Mouse (Mus musculus) neural tube, embryonic 13.5 days (tissue): ENCODE results near the gene Olfr957. TPM values are rescaled to one million over a fixed set of nuclear protein-coding genes. Genes with fewer than 3 reads are reported as not detected.

Experiments used
- polyA plus RNA-seq: library from polyadenylated mRNA; unstranded; fragments of >200 nt; fragmentation: Nextera tagmentation; extraction: Ambion mirVana; gene quantifications from 2 replicates; pipeline ENCODE4 v1.2.1, GENCODE M21; 2015

The Olfr957 gene
- polyA plus RNA-seq, 1 experiment from 2014 or later, result not detected

Other genes starting within 250 kb of the Olfr957 start
- not detected in 2 replicates for gene Olfr945, start 239.0 kb downstream of the Olfr957 start, polyA plus RNA-seq
- not detected in 2 replicates for gene Olfr948, start 189.8 kb downstream of the Olfr957 start, polyA plus RNA-seq
- not detected in 2 replicates for gene Olfr951, start 128.4 kb downstream of the Olfr957 start, polyA plus RNA-seq
- not detected in 2 replicates for gene Olfr952, start 88.7 kb downstream of the Olfr957 start, polyA plus RNA-seq
- not detected in 2 replicates for gene Olfr954, start 59.1 kb downstream of the Olfr957 start, polyA plus RNA-seq
- not detected in 2 replicates for gene Olfr955, start 43.9 kb downstream of the Olfr957 start, polyA plus RNA-seq
- not detected in 2 replicates for gene Olfr44, start 21.8 kb downstream of the Olfr957 start, polyA plus RNA-seq
- not detected in 2 replicates for gene Olfr958, start 38.2 kb upstream of the Olfr957 start, polyA plus RNA-seq
- gene Olfr959, start 59.8 kb upstream of the Olfr957 start, polyA plus RNA-seq, result not detected in 2 replicates
- 60.0 and 67.7 TPM in 2 replicates for gene AW551984, start 88.6 kb upstream of the Olfr957 start, polyA plus RNA-seq
- not detected in 2 replicates for gene Olfr148, start 94.8 kb upstream of the Olfr957 start, polyA plus RNA-seq
- gene Olfr960, start 105.6 kb upstream of the Olfr957 start, polyA plus RNA-seq, result not detected in 2 replicates
- not detected in 2 replicates for gene Olfr961, start 129.3 kb upstream of the Olfr957 start, polyA plus RNA-seq
- gene Olfr963, start 151.4 kb upstream of the Olfr957 start, polyA plus RNA-seq, result not detected in 2 replicates
- gene Olfr149, start 191.3 kb upstream of the Olfr957 start, polyA plus RNA-seq, result not detected in 2 replicates
- not detected in 2 replicates for gene Olfr965, start 195.5 kb upstream of the Olfr957 start, polyA plus RNA-seq
- not detected in 2 replicates for gene Olfr150, start 215.2 kb upstream of the Olfr957 start, polyA plus RNA-seq
- gene Olfr967, start 230.4 kb upstream of the Olfr957 start, polyA plus RNA-seq, result not detected in 2 replicates